Mouse (Mus musculus) G1E (cell line): ENCODE results near the gene Ugt8a. TPM values are rescaled to one million over a fixed set of nuclear protein-coding genes. Genes with fewer than 3 reads are reported as not detected.

ENCODE experiments used
- ATAC-seq: 2 replicates; pipeline ENCODE4 v1.8.0; 2016; ENCODE audit warnings: mild to moderate bottlenecking; ENCODE audit not compliant: insufficient number of reproducible peaks, poor library complexity, low FRiP score, severe bottlenecking; ENCODE audit errors: extremely low read depth
- DNase-seq: peaks from one replicate; pipeline ENCODE4 v3.0.0; 2012; ENCODE audit warnings: low spot score
- H3K27me3 ChIP-seq: 2 replicates; pipeline ENCODE4 v1.6.1; 2012; ENCODE audit warnings: mild to moderate bottlenecking, low read length, inconsistent platforms; ENCODE audit not compliant: insufficient read depth
- H3K36me3 ChIP-seq: replicated peaks from 2 replicates; pipeline ENCODE3; 2012; ENCODE audit warnings: mild to moderate bottlenecking, inconsistent platforms
- H3K4me1 ChIP-seq: 2 replicates; pipeline ENCODE4 v1.6.1; 2012; ENCODE audit warnings: low read depth, low read length, inconsistent platforms, mixed read lengths; ENCODE audit not compliant: insufficient read depth
- H3K4me3 ChIP-seq: 2 replicates; pipeline ENCODE4 v1.5.1; 2012; ENCODE audit warnings: low read depth, mild to moderate bottlenecking, inconsistent platforms, low read length, moderate library complexity, mixed read lengths
- H3K9me3 ChIP-seq: replicated peaks from 2 replicates; pipeline ENCODE4 v1.6.1; 2012; ENCODE audit warnings: inconsistent platforms
- CTCF ChIP-seq: IDR thresholded peaks from 2 replicates; pipeline ENCODE4 v1.5.1; 2012; ENCODE audit warnings: low read depth, low read length, inconsistent platforms, mixed read lengths
- GATA1 ChIP-seq: IDR thresholded peaks from 2 replicates; pipeline ENCODE4 v1.6.1; 2012; ENCODE audit warnings: borderline replicate concordance, low read length, inconsistent platforms, mixed read lengths
- GATA2 ChIP-seq: IDR thresholded peaks from 2 replicates; pipeline ENCODE4 v1.6.1; 2012; ENCODE audit warnings: low read depth, low read length, inconsistent platforms, borderline replicate concordance
- POLR2AphosphoS5 ChIP-seq: IDR thresholded peaks from 2 replicates; pipeline ENCODE4 v1.6.1; 2012; ENCODE audit warnings: low read depth, low read length, inconsistent platforms; ENCODE audit not compliant: insufficient replicate concordance
- TAL1 ChIP-seq: conservative IDR thresholded peaks from 2 replicates; pipeline ENCODE4 v1.6.1; 2012; ENCODE audit warnings: low read depth, low read length, inconsistent platforms, mixed read lengths
- polyA plus RNA-seq: library from polyadenylated mRNA; stranded (reverse); fragments of >175 nt; gene quantifications from 2 replicates; pipeline ENCODE4 v1.2.3, GENCODE M21; 2012
- total RNA-seq, 2 experiments: library from RNA; stranded (forward) in 1 of 2; stranded (reverse) in 1 of 2; fragments of 200-1000 nt in 1 of 2; fragments of >200 nt in 1 of 2; fragmentation: Nextera tagmentation in 1 of 2; gene quantifications; 2 replicates each; pipeline ENCODE4 v1.2.3; 2014 to 2017

Gene Ugt8a
- total RNA-seq (2014; fragmentation: Nextera tagmentation) = not detected in 2 replicates
- total RNA-seq (2017) = 0.05 TPM in 1 of 2 replicates, not detected in the other
- polyA plus RNA-seq = not detected in 2 replicates

GRCm38 (mm10) chr3:125938092-125938755 lies at the start of gene Ugt8a:
Gene Ugt8a, minus strand, starts transcription at chr3:125938619.
- no peak within 1 kb of the TSS; the same call in 1 of the 2 replicates for H3K4me3 ChIP-seq
- H3K27me3 ChIP-seq = no peaks in the 10 kb centered on the region
- no peaks in the 10 kb centered on the region for H3K36me3 ChIP-seq
- no peaks in the 10 kb centered on the region for H3K4me1 ChIP-seq
- peaks cover 17% of the 10 kb centered on the region for H3K9me3 ChIP-seq
- ATAC-seq = no peak
- TF ChIP-seq GATA1 = no peak
- no peak for TF ChIP-seq TAL1
- no peak for TF ChIP-seq GATA2
- TF ChIP-seq CTCF = no peak
- no peak for DNase-seq

DNA sequence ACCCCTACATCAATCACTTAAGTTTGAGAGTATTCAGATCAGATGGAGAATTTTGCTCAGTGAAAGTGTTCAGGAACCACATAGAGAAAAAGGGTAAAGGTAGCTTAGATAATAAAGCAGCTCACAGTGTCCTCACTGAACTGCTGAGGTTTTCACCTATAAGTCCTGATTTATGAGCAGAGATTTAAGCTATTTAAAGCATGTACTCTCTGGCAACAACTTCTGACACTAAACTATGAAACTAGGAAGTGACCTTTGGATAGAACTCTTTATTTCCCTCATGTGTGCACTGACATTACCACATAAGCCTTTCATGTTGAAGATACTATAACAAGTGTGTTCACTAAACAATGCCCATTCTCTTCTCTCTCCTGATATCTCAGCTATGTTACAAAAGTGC lies 48.2 kb upstream of the Ugt8a start:
- no peaks in the 10 kb centered on the region for H3K9me3 ChIP-seq
- H3K4me1 ChIP-seq = no peaks in the 10 kb centered on the region
- H3K36me3 ChIP-seq = no peaks in the 10 kb centered on the region
- H3K4me3 ChIP-seq = no peak overlapping the region
- ATAC-seq (no peak), DNase-seq (no peak)
- H3K27me3 ChIP-seq = no peaks in the 10 kb centered on the region
- TF ChIP-seq GATA2 (no peak), GATA1 (no peak), TAL1 (no peak), POLR2AphosphoS5 (no peak), CTCF (no peak)

GRCm38 (mm10) chr3:125983707-125984420 lies 45.4 kb upstream of the Ugt8a start:
- TF ChIP-seq CTCF (no peak), GATA1 (no peak), TAL1 (no peak), GATA2 (no peak), POLR2AphosphoS5 (no peak)
- H3K36me3 ChIP-seq = no peaks in the 10 kb centered on the region
- ATAC-seq (no peak), DNase-seq (no peak)
- H3K4me1 ChIP-seq = no peaks in the 10 kb centered on the region
- H3K9me3 ChIP-seq = no peaks in the 10 kb centered on the region
- no peaks in the 10 kb centered on the region for H3K27me3 ChIP-seq
- no peak overlapping the region for H3K4me3 ChIP-seq

DNA sequence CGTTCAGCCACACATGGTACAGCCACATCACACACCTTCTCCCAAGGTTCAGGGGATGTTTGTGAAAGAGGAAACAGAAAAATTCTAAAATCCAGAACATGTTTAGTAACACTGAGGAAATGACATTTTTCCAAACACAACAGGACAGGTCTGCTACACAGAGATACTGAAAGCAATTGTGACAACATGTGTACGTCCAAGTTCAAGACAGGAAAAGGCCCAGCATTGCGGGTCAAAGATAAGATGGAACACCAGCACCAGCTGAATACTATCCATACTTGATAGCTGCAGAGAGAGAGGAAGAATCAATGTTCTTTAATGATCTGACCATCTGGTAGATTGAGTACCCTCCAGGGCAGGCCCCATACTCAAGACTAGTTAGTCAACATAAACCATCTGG lies 41.1 kb upstream of the Ugt8a start:
- no peak for DNase-seq
- H3K4me3 ChIP-seq = no peak overlapping the region
- no peak for ATAC-seq
- H3K36me3 ChIP-seq = no peaks in the 10 kb centered on the region
- no peaks in the 10 kb centered on the region for H3K4me1 ChIP-seq
- TF ChIP-seq TAL1 (no peak), POLR2AphosphoS5 (no peak), GATA2 (no peak), GATA1 (no peak), CTCF (no peak)
- 0 out of 2 replicates have a peak, but pooled peaks cover 2% of the 10 kb centered on the region for H3K9me3 ChIP-seq
- H3K27me3 ChIP-seq = no peaks in the 10 kb centered on the region

GRCm38 (mm10) chr3:125975899-125976298 lies 37.5 kb upstream of the Ugt8a start:
- Histone ChIP-seq H3K4me1 (no peaks in the 10 kb centered on the region), H3K36me3 (no peaks in the 10 kb centered on the region), H3K9me3 (0 out of 2 replicates have a peak, but pooled peaks cover 2% of the 10 kb centered on the region), H3K27me3 (no peaks in the 10 kb centered on the region), H3K4me3 (no peak overlapping the region)
- ATAC-seq (no peak), DNase-seq (no peak)
- TF ChIP-seq TAL1 = no peak
- no peak for TF ChIP-seq CTCF
- no peak for TF ChIP-seq GATA1
- no peak for TF ChIP-seq POLR2AphosphoS5
- no peak for TF ChIP-seq GATA2

- ATAC-seq = no peak
- TF ChIP-seq CTCF (no peak), POLR2AphosphoS5 (no peak), TAL1 (no peak), GATA1 (no peak), GATA2 (no peak)
These were observed 31.0 kb upstream of the Ugt8a start for GRCm38 (mm10) chr3:125969458-125969857.

More at GRCm38 (mm10) chr3:125969458-125969857, 31.0 kb upstream of the Ugt8a start:
- DNase-seq = no peak
- H3K27me3 ChIP-seq = no peaks in the 10 kb centered on the region
- H3K9me3 ChIP-seq = no peaks in the 10 kb centered on the region
- H3K4me3 ChIP-seq = no peak overlapping the region
- H3K36me3 ChIP-seq = no peaks in the 10 kb centered on the region
- H3K4me1 ChIP-seq = no peaks in the 10 kb centered on the region
